ENCODE assay signal across 9 mouse cellular contexts in genomic region chr13:23792520-23792919, GRCm38 (mm10). TPM values are rescaled to one million over a fixed set of nuclear protein-coding genes. Genes with fewer than 3 reads are reported as not detected.
DNase-seq lines count a peak whose midpoint lies in the region; ATAC-seq and TF ChIP-seq lines count a peak whose summit lies in the region.
"Had no signal": no experiment of that assay in that cellular context is flagged by ENCODE, and none has a peak within 500 bp of the region (broad histone marks: within the 10 kb centered on the region; RNA-seq: fewer than 3 reads in every experiment).

No protein-coding gene starts in this region.

- no peaks in the 10 kb centered on the region for H3K36me3 ChIP-seq in heart, adult 2 months (ENCODE audit: control insufficient read depth, insufficient read depth, low read length)
- no peaks in the 10 kb centered on the region for H3K36me3 ChIP-seq in heart, embryonic 12.5 days
- no peaks in the 10 kb centered on the region for H3K36me3 ChIP-seq in embryonic facial prominence, embryonic 11.5 days (replicated peaks; ENCODE audit: control insufficient read depth, insufficient read depth, low read depth, low read length)
- H3K36me3 ChIP-seq: liver, embryonic 15.5 days had no signal

- H3K4me3 ChIP-seq in heart, adult 2 months = no peak overlapping the region
- H3K4me3 ChIP-seq in heart, embryonic 12.5 days = no peak overlapping the region
- H3K4me3 ChIP-seq in embryonic facial prominence, embryonic 11.5 days (ENCODE audit: low read depth, low read length) = no peak overlapping the region
- H3K4me3 ChIP-seq: liver, embryonic 15.5 days had no signal

- H3K27ac ChIP-seq in heart, adult 2 months = no peak overlapping the region
- no peak overlapping the region for H3K27ac ChIP-seq in heart, embryonic 12.5 days (ENCODE audit: poor library complexity, severe bottlenecking)
- H3K27ac ChIP-seq in embryonic facial prominence, embryonic 11.5 days (replicated peaks; ENCODE audit: low read depth, low read length) = no peak overlapping the region
- H3K27ac ChIP-seq: liver, embryonic 15.5 days had no signal

- no peak for ATAC-seq in heart, embryonic 12.5 days (ENCODE audit: insufficient number of reproducible peaks, low FRiP score)
- no peak for ATAC-seq in embryonic facial prominence, embryonic 11.5 days (replicated peaks; ENCODE audit: insufficient number of reproducible peaks, low FRiP score, low TSS enrichment, low read depth)

- no peak overlapping the region for H3K4me2 ChIP-seq in heart, embryonic 12.5 days
- no peak overlapping the region for H3K4me2 ChIP-seq in embryonic facial prominence, embryonic 11.5 days (ENCODE audit: low read depth, low read length)
- H3K4me2 ChIP-seq: liver, embryonic 15.5 days had no signal

- no peak for TF ChIP-seq EP300 in heart, adult 2 months (IDR thresholded peaks at IDR 0.05; ENCODE audit: insufficient read depth, low read depth, low read length)

- TF ChIP-seq CTCF in heart, adult 2 months (IDR thresholded peaks at IDR 0.05) = peak; percentile 93; the same call in 1 of the 2 replicates

- 41% methylated on average over 2 of the region's 2 CpGs for WGBS in heart, adult 2 months
- WGBS in heart, embryonic 12.5 days = 41% methylated on average over 2 of the region's 2 CpGs
- 39% methylated on average over 2 of the region's 2 CpGs for WGBS in embryonic facial prominence, embryonic 11.5 days

- TF ChIP-seq POLR2A in heart, adult 2 months (IDR thresholded peaks at IDR 0.05; ENCODE audit: insufficient read depth, low read depth, low read length) = no peak

- no peak overlapping the region for H3K9ac ChIP-seq in heart, adult 2 months (ENCODE audit: low read depth, low read length)
- H3K9ac ChIP-seq in heart, embryonic 12.5 days = no peak overlapping the region
- no peak overlapping the region for H3K9ac ChIP-seq in embryonic facial prominence, embryonic 11.5 days (replicated peaks; ENCODE audit: low read length)
- H3K9ac ChIP-seq: liver, embryonic 15.5 days had no signal

- DNase-seq in heart, adult 2 months = peak in 1 of 2 experiments; percentile 8
- peak; percentile 56 for DNase-seq in CD4-positive helper T cell, adult 2 months (ENCODE audit: low read depth, low spot score)
- peak; percentile 21 for DNase-seq in adrenal gland, postnatal 25 days
- peak; percentile 84 for DNase-seq in embryonic facial prominence, embryonic 11.5 days (ENCODE audit: low spot score)
- peak; percentile 54 to 71 for DNase-seq in kidney, postnatal 36 days
- peak; percentile 70 for DNase-seq in lung, postnatal 10 days
- DNase-seq in skeletal muscle tissue, adult 2 months (ENCODE audit: low read depth, low spot score) = peak; percentile 9

- intact Hi-C loops in heart, adult 2 months (cut with DNase I) = loop anchor here (5.0 kb wide), 1 partner anchor 505 kb away; no protein-coding TSS in a partner anchor

- no peaks in the 10 kb centered on the region for H3K79me2 ChIP-seq in heart, adult 2 months (replicated peaks; ENCODE audit: control insufficient read depth, insufficient read depth, low read length)

- no peaks in the 10 kb centered on the region for H3K27me3 ChIP-seq in heart, adult 2 months (ENCODE audit: control insufficient read depth, insufficient read depth, low read length)
- H3K27me3 ChIP-seq in heart, embryonic 12.5 days (replicated peaks) = no peaks in the 10 kb centered on the region
- H3K27me3 ChIP-seq in embryonic facial prominence, embryonic 11.5 days (ENCODE audit: control insufficient read depth, insufficient read depth, low read length) = no peaks in the 10 kb centered on the region
- H3K27me3 ChIP-seq: liver, embryonic 15.5 days had no signal

- H3K4me1 ChIP-seq in heart, adult 2 months (ENCODE audit: control insufficient read depth, insufficient read depth, low read length) = no peaks in the 10 kb centered on the region
- H3K4me1 ChIP-seq in heart, embryonic 12.5 days (replicated peaks) = no peaks in the 10 kb centered on the region
- H3K4me1 ChIP-seq in embryonic facial prominence, embryonic 11.5 days (ENCODE audit: control insufficient read depth, insufficient read depth, low read length) = no peaks in the 10 kb centered on the region
- H3K4me1 ChIP-seq: liver, embryonic 15.5 days had no signal

- no peaks in the 10 kb centered on the region for H3K9me3 ChIP-seq in heart, embryonic 12.5 days (replicated peaks)
- H3K9me3 ChIP-seq in embryonic facial prominence, embryonic 11.5 days (replicated peaks; ENCODE audit: control insufficient read depth, low read length) = no peaks in the 10 kb centered on the region
- H3K9me3 ChIP-seq: liver, embryonic 15.5 days had no signal

RNA-seq across cellular contexts. Expression of gene Slc17a2, which starts 14.3 kb away (rescaled TPM):
- total RNA-seq in heart, adult 2 months (2021) = not detected
- polyA plus RNA-seq in heart, adult 2 months (2012; rRNA removed) = 0.06 and 0.09 TPM in 2 replicates
- not detected in 2 replicates for polyA plus RNA-seq in heart, embryonic 12.5 days (2016; fragmentation: Nextera tagmentation; extraction: Ambion mirVana)
- total RNA-seq in adrenal gland, postnatal 25 days (2021) = 0.81 TPM in 1 of 2 replicates, not detected in the other
- polyA plus RNA-seq in embryonic facial prominence, embryonic 11.5 days (2014; fragmentation: Nextera tagmentation; extraction: Ambion mirVana) = not detected in 2 replicates

RNA-seq across cellular contexts. Expression of gene Trim38, which starts 22.8 kb away (rescaled TPM):
- under 1 TPM in 1 of 2 experiments, not detected in 1; 0.11 TPM for total RNA-seq in heart, adult 2 months (2021)
- polyA plus RNA-seq in heart, adult 2 months (2012; rRNA removed) = 0.08 and 0.12 TPM in 2 replicates
- polyA plus RNA-seq in heart, embryonic 12.5 days (2016; fragmentation: Nextera tagmentation; extraction: Ambion mirVana) = 0.13 TPM in 1 of 2 replicates, not detected in the other
- total RNA-seq in adrenal gland, postnatal 25 days (2021) = 0.33 TPM in 1 of 2 replicates, not detected in the other
- 0.18 TPM in 1 of 2 replicates, not detected in the other for polyA plus RNA-seq in embryonic facial prominence, embryonic 11.5 days (2014; fragmentation: Nextera tagmentation; extraction: Ambion mirVana)
- polyA plus RNA-seq: liver, embryonic 15.5 days had no signal

RNA-seq across cellular contexts. Expression of gene Hist1h1a, which starts 29.1 kb away (rescaled TPM):
- 1 to 10 TPM; 2.0 to 3.4 TPM for total RNA-seq in heart, adult 2 months (2021)
- 0.21 and 0.26 TPM in 2 replicates for polyA plus RNA-seq in heart, adult 2 months (2012; rRNA removed)
- 0.54 and 1.4 TPM in 2 replicates for polyA plus RNA-seq in heart, embryonic 12.5 days (2016; fragmentation: Nextera tagmentation; extraction: Ambion mirVana)
- total RNA-seq in adrenal gland, postnatal 25 days (2021) = 76.4 and 84.2 TPM in 2 replicates
- 4.5 and 5.0 TPM in 2 replicates for polyA plus RNA-seq in embryonic facial prominence, embryonic 11.5 days (2014; fragmentation: Nextera tagmentation; extraction: Ambion mirVana)

RNA-seq across cellular contexts. Expression of gene Hist1h3a, which starts 30.3 kb away (rescaled TPM):
- 1 to 10 TPM; 5.1 to 8.9 TPM for total RNA-seq in heart, adult 2 months (2021)
- polyA plus RNA-seq in heart, adult 2 months (2012; rRNA removed) = not detected in 2 replicates
- 1.7 and 3.5 TPM in 2 replicates for polyA plus RNA-seq in heart, embryonic 12.5 days (2016; fragmentation: Nextera tagmentation; extraction: Ambion mirVana)
- total RNA-seq in adrenal gland, postnatal 25 days (2021) = 78.8 and 80.4 TPM in 2 replicates
- 4.0 and 4.3 TPM in 2 replicates for polyA plus RNA-seq in embryonic facial prominence, embryonic 11.5 days (2014; fragmentation: Nextera tagmentation; extraction: Ambion mirVana)

RNA-seq across cellular contexts. Expression of gene Hist1h4a, which starts 31.5 kb away (rescaled TPM):
- total RNA-seq in heart, adult 2 months (2021) = 1 to 10 TPM; 6.2 to 7.2 TPM
- 0.47 TPM in 1 of 2 replicates, not detected in the other for polyA plus RNA-seq in heart, adult 2 months (2012; rRNA removed)
- polyA plus RNA-seq in heart, embryonic 12.5 days (2016; fragmentation: Nextera tagmentation; extraction: Ambion mirVana) = not detected in 2 replicates
- 73.8 and 80.4 TPM in 2 replicates for total RNA-seq in adrenal gland, postnatal 25 days (2021)
- polyA plus RNA-seq in embryonic facial prominence, embryonic 11.5 days (2014; fragmentation: Nextera tagmentation; extraction: Ambion mirVana) = not detected in 2 replicates
- polyA plus RNA-seq: liver, embryonic 15.5 days had no signal
